Comparison of ENCODE assay signal across 11 mouse cellular contexts in the genomic region with DNA sequence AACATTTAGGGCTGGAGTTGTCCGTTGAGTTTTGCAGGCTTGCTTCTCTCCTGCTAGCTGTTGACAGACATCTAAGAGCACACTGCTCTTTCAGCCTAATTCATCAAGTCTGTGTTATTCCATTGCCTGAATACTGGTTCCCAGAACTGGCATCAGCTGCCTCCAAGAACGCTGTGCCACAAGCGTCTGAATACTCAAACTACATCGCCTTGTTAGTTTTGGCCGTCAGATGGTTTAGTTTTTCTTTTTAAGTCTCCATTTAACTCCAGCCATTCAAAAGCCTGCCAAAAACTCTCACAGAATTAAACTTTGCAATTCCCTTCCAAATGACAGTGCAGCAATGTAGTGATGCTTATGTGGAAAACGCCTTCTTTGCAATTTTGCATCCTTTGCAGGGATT. TPM values are rescaled to one million over a fixed set of nuclear protein-coding genes. Genes with fewer than 3 reads are reported as not detected.
DNase-seq lines count a peak whose midpoint lies in the region; ATAC-seq and TF ChIP-seq lines count a peak whose summit lies in the region.
"Had no signal": no experiment of that assay in that cellular context is flagged by ENCODE, and none has a peak within 500 bp of the region (broad histone marks: within the 10 kb centered on the region; RNA-seq: fewer than 3 reads in every experiment).

No protein-coding gene starts in this region.

- H3K27ac ChIP-seq in heart, embryonic 14.5 days (replicated peaks in 1 of 2; ENCODE audit: control insufficient read depth in 1 of 2, insufficient read depth in 1 of 2, low read depth in 2 of 2, low read length in 2 of 2), result no peak overlapping the region
- no peak overlapping the region for H3K27ac ChIP-seq in heart, embryonic 10.5 days
- no peak overlapping the region for H3K27ac ChIP-seq in midbrain, embryonic 14.5 days (replicated peaks; ENCODE audit: low read depth, low read length)
- no peak overlapping the region for H3K27ac ChIP-seq in midbrain, embryonic 10.5 days (replicated peaks)
- H3K27ac ChIP-seq in layer of hippocampus, adult 2 months, result peak overlapping the region; percentile 86
- H3K27ac ChIP-seq: liver, embryonic 12.5 days had no signal

- no peak overlapping the region for H3K9ac ChIP-seq in heart, embryonic 14.5 days (ENCODE audit: low read length)
- no peak overlapping the region for H3K9ac ChIP-seq in midbrain, embryonic 14.5 days (replicated peaks; ENCODE audit: low read length)
- H3K9ac ChIP-seq: liver, embryonic 12.5 days had no signal

- no peak for ATAC-seq in heart, embryonic 14.5 days (ENCODE audit: insufficient number of reproducible peaks, insufficient read depth, low FRiP score, low read depth)
- no peak for ATAC-seq in midbrain, embryonic 14.5 days (ENCODE audit: low FRiP score, low TSS enrichment)
- ATAC-seq: liver, embryonic 12.5 days had no signal

- H3K4me3 ChIP-seq in heart, embryonic 14.5 days (ENCODE audit: control insufficient read depth in 1 of 2, insufficient read depth in 1 of 2, low read depth in 1 of 2, low read length in 2 of 2), result no peak overlapping the region
- H3K4me3 ChIP-seq in heart, embryonic 10.5 days, result no peak overlapping the region
- H3K4me3 ChIP-seq in midbrain, embryonic 14.5 days (replicated peaks; ENCODE audit: low read depth, low read length), result no peak overlapping the region
- H3K4me3 ChIP-seq in midbrain, embryonic 10.5 days, result no peak overlapping the region
- H3K4me3 ChIP-seq in layer of hippocampus, adult 2 months, result peak overlapping the region; percentile 48
- H3K4me3 ChIP-seq: liver, embryonic 12.5 days had no signal

- H3K4me2 ChIP-seq in heart, embryonic 14.5 days (ENCODE audit: low read length), result peak overlapping the region; percentile 30; the same call in 1 of the 2 replicates
- no peak overlapping the region for H3K4me2 ChIP-seq in midbrain, embryonic 14.5 days (ENCODE audit: low read length)
- H3K4me2 ChIP-seq: liver, embryonic 12.5 days had no signal

- no peaks in the 10 kb centered on the region for H3K9me3 ChIP-seq in heart, embryonic 14.5 days (ENCODE audit: control insufficient read depth, low read length)
- H3K9me3 ChIP-seq in heart, embryonic 10.5 days, result no peaks in the 10 kb centered on the region
- H3K9me3 ChIP-seq in midbrain, embryonic 14.5 days (ENCODE audit: control insufficient read depth, low read length), result no peaks in the 10 kb centered on the region
- H3K9me3 ChIP-seq in midbrain, embryonic 10.5 days (replicated peaks), result no peaks in the 10 kb centered on the region
- H3K9me3 ChIP-seq: liver, embryonic 12.5 days had no signal

- H3K4me1 ChIP-seq in heart, embryonic 14.5 days (ENCODE audit: control insufficient read depth in 2 of 2, insufficient read depth in 2 of 2, low read length in 2 of 2), result peaks cover 2 to 4% of the 10 kb centered on the region in 2 experiments; a peak in 2 of 4 replicates
- no peaks in the 10 kb centered on the region for H3K4me1 ChIP-seq in heart, embryonic 10.5 days
- no peaks in the 10 kb centered on the region for H3K4me1 ChIP-seq in midbrain, embryonic 14.5 days (ENCODE audit: control insufficient read depth, insufficient read depth, low read length)
- H3K4me1 ChIP-seq in midbrain, embryonic 10.5 days, result no peaks in the 10 kb centered on the region
- H3K4me1 ChIP-seq: liver, embryonic 12.5 days had no signal

- 62% methylated on average over 6 of the region's 6 CpGs for WGBS in heart, embryonic 14.5 days
- WGBS in heart, embryonic 10.5 days, result 78% methylated on average over 6 of the region's 6 CpGs
- WGBS in midbrain, embryonic 14.5 days, result 88% methylated on average over 6 of the region's 6 CpGs
- 98% methylated on average over 6 of the region's 6 CpGs for WGBS in midbrain, embryonic 10.5 days

- H3K36me3 ChIP-seq in heart, embryonic 14.5 days (ENCODE audit: control insufficient read depth, insufficient read depth, low read length), result no peaks in the 10 kb centered on the region
- no peaks in the 10 kb centered on the region for H3K36me3 ChIP-seq in heart, embryonic 10.5 days
- no peaks in the 10 kb centered on the region for H3K36me3 ChIP-seq in midbrain, embryonic 14.5 days (ENCODE audit: control insufficient read depth, insufficient read depth, low read length)
- H3K36me3 ChIP-seq in midbrain, embryonic 10.5 days, result no peaks in the 10 kb centered on the region
- H3K36me3 ChIP-seq: liver, embryonic 12.5 days had no signal

- H3K27me3 ChIP-seq in heart, embryonic 14.5 days (ENCODE audit: control insufficient read depth, insufficient read depth, low read length), result no peaks in the 10 kb centered on the region
- H3K27me3 ChIP-seq in heart, embryonic 10.5 days (ENCODE audit: insufficient read depth, poor library complexity, severe bottlenecking), result no peaks in the 10 kb centered on the region
- H3K27me3 ChIP-seq in midbrain, embryonic 14.5 days (ENCODE audit: control insufficient read depth, insufficient read depth, low read length), result no peaks in the 10 kb centered on the region
- H3K27me3 ChIP-seq in midbrain, embryonic 10.5 days (ENCODE audit: low read depth, poor library complexity, severe bottlenecking), result no peaks in the 10 kb centered on the region
- H3K27me3 ChIP-seq: CH12.LX; liver, embryonic 12.5 days had no signal

- DNase-seq in heart, embryonic 10.5 days (ENCODE audit: low spot score), result no peak
- peak; percentile 13 for DNase-seq in midbrain, embryonic 14.5 days
- DNase-seq in midbrain, embryonic 10.5 days (ENCODE audit: low spot score), result no peak
- DNase-seq in layer of hippocampus, adult 2 months (ENCODE audit: low spot score in 2 of 2), result peak; percentile 14 to 66
- DNase-seq in right cerebral cortex, postnatal 4 days, result peak; percentile 13
- no peak for DNase-seq in adrenal gland, postnatal 14 days
- DNase-seq: adrenal gland, postnatal 25 days; spleen, adult 18-20 months had no signal

- TF ChIP-seq CTCF in layer of hippocampus, adult 2 months (conservative IDR thresholded peaks at IDR 0.05), result 0 out of 2 replicates have a peak, but pooled peaks have one; percentile 12

RNA-seq across cellular contexts. Expression of a gene that starts 1.4 kb away (rescaled TPM):
- polyA plus RNA-seq in heart, embryonic 14.5 days (2014; fragmentation: Nextera tagmentation; extraction: Ambion mirVana), result 1.0 and 1.8 TPM in 2 replicates
- 0.20 and 0.21 TPM in 2 replicates for polyA plus RNA-seq in heart, embryonic 10.5 days (2016; fragmentation: Nextera tagmentation; extraction: Ambion mirVana)
- polyA plus RNA-seq in midbrain, embryonic 14.5 days (2014; fragmentation: Nextera tagmentation; extraction: Ambion mirVana), result 4.3 and 9.6 TPM in 2 replicates
- 0.35 TPM in 1 of 2 replicates, not detected in the other for polyA plus RNA-seq in midbrain, embryonic 10.5 days (2016; fragmentation: Nextera tagmentation; extraction: Ambion mirVana)
- 10 to 100 TPM; 59.4 to 60.9 TPM for total RNA-seq in layer of hippocampus, adult 2 months (2021)
- 0.52 and 0.94 TPM in 2 replicates for total RNA-seq in adrenal gland, postnatal 14 days (2021)
- total RNA-seq: adrenal gland, postnatal 25 days; CH12.LX had no signal

RNA-seq across cellular contexts. Expression of a gene that starts 30.5 kb away (rescaled TPM):
- polyA plus RNA-seq in heart, embryonic 14.5 days (2014; fragmentation: Nextera tagmentation; extraction: Ambion mirVana), result 64.1 and 66.8 TPM in 2 replicates
- polyA plus RNA-seq in heart, embryonic 10.5 days (2016; fragmentation: Nextera tagmentation; extraction: Ambion mirVana), result 45.3 and 66.4 TPM in 2 replicates
- polyA plus RNA-seq in midbrain, embryonic 14.5 days (2014; fragmentation: Nextera tagmentation; extraction: Ambion mirVana), result 41.6 and 52.2 TPM in 2 replicates
- 78.9 and 86.9 TPM in 2 replicates for polyA plus RNA-seq in midbrain, embryonic 10.5 days (2016; fragmentation: Nextera tagmentation; extraction: Ambion mirVana)
- total RNA-seq in layer of hippocampus, adult 2 months (2021), result 10 to 100 TPM; 10.4 to 12.6 TPM
- total RNA-seq in adrenal gland, postnatal 14 days (2021), result 11.6 and 12.0 TPM in 2 replicates

RNA-seq across cellular contexts. Expression of a gene that starts 54.6 kb away (rescaled TPM):
- polyA plus RNA-seq in heart, embryonic 14.5 days (2014; fragmentation: Nextera tagmentation; extraction: Ambion mirVana), result 244 and 259 TPM in 2 replicates
- polyA plus RNA-seq in heart, embryonic 10.5 days (2016; fragmentation: Nextera tagmentation; extraction: Ambion mirVana), result 284 and 384 TPM in 2 replicates
- 61.6 and 103 TPM in 2 replicates for polyA plus RNA-seq in midbrain, embryonic 14.5 days (2014; fragmentation: Nextera tagmentation; extraction: Ambion mirVana)
- 599 and 633 TPM in 2 replicates for polyA plus RNA-seq in midbrain, embryonic 10.5 days (2016; fragmentation: Nextera tagmentation; extraction: Ambion mirVana)
- total RNA-seq in layer of hippocampus, adult 2 months (2021), result 1 to 10 TPM; 7.4 to 8.5 TPM
- 56.5 and 57.5 TPM in 2 replicates for total RNA-seq in adrenal gland, postnatal 14 days (2021)

Comparison
In these comparisons a context has a peak if more than half of its experiments do, and no peak if none do; other contexts are left out.
1. DNase-seq: peak in midbrain, embryonic 14.5 days (single experiment), layer of hippocampus, adult 2 months (2 of 2) and right cerebral cortex, postnatal 4 days (single experiment); none in heart, embryonic 10.5 days (single experiment), midbrain, embryonic 10.5 days (single experiment) and adrenal gland, postnatal 14 days (single experiment).